Mouse (Mus musculus) CD4-positive naive resting alpha-beta T cell, adult 76 days (primary cell): ENCODE results near the gene Tusc2. TPM values are rescaled to one million over a fixed set of nuclear protein-coding genes. Genes with fewer than 3 reads are reported as not detected.

Experiments
- total RNA-seq: library from RNA; stranded (reverse); gene quantifications from one replicate; pipeline ENCODE4 v1.2.4, GENCODE M21; 2023

The Tusc2 gene
- 13.3 TPM for total RNA-seq

DNA sequence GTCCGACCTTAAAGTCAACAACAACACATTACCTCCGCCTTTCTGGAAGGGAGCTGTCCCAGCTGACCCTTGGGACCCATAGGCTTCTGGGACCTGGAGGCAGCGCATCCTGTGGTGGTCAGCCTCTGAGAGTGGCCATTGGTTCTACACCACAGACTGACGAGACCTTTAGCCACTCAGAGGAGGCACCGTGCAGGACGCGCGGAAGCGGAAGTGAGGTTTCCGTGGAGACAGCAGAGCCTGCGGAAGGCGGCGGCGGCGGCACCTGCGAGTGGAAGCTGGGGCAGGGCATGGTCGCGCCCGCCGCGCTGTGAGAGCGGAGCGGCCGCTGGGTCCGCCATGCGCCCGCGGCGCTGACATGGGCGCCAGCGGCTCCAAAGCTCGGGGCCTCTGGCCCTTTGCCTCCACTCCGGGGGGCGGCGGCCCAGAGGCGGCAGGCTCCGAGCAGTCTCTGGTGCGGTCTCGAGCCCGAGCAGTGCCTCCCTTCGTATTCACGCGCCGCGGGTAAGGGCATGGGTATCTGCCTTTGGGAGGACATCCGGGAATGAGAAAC lies at the start of gene Tusc2:
Tusc2 (plus strand) TSS at position 227 of the 553 bp plus-strand sequence.

DNA sequence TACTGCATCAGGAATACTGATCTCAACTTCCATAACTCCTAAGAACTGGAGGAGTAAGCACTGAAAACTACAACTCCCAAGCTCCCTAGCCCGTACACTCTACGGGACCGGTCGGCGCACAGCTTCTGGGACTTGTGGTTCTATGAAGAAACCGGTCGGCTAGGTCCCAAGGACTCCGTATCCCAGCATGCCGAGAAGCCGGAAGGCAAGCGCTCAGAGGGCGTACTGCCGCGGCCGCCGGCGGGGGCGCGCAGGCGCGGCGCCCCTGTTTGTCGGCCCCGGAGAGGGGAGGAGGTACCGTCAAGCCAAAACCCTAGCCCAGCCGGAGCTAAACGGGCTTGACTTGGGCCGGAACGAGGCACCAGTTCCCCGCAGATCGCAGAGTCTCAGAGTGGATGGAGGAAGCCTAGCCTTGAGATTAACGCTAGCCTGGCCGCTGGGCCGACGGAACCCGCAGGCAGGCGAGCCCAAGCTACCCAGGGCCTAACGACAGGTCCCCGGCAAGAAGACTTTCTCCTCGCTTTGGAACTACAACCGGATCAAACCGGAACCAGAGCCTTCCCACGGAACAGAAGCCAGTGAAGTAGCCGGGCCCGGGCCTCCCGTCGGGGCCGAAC lies 29.2 kb upstream of the Tusc2 start, which contains the start of gene Tmem115:
Tmem115 (plus strand) TSS at position 155 of the 617 bp plus-strand sequence.

DNA sequence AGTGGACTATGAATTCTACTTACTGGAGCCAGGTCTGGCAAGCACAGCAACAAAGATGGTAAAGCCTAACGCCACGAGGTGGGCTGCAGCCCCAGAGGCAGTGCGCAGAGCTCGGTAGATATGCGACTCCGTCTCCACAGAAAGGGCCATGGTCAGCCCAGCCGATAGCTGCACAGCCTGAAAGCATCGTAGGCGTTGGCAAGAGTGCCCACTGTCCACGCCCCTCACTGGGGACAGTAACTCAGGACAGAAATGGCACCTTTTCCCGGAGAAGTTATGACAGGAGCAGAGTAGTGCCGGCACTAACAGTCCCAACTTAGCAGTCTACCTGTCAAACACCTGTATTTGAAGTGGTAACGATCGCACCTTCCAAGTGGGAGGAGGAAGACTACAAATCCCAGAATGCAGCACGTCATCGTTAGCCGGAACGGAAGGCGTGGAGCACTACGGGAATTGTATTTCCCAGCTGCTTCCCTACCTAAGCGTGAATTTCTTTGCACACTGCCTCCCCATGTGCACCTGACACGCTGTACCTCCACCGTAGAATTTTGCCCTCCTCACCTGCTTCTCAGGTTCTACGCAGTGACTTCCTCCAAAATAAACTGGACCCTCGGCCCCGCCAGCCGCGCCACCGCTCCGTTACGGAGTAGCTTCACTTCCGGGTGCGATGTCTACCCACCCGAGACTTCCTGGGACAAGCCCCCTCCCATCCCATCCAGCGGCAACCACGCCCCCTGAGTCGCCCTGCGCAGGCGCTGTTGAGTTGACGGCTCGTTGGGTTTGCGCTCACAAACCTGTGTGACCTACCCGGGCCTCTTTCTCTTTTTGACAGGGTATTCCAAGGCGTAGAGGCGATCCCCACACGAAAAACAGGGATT lies 21.3 kb upstream of the Tusc2 start, which contains the start of the genes Cyb561d2 and Nprl2:
Cyb561d2 (minus strand) TSS at position 720 of the 878 bp plus-strand sequence.
Nprl2 (plus strand) TSS at position 753 of the 878 bp plus-strand sequence.

DNA sequence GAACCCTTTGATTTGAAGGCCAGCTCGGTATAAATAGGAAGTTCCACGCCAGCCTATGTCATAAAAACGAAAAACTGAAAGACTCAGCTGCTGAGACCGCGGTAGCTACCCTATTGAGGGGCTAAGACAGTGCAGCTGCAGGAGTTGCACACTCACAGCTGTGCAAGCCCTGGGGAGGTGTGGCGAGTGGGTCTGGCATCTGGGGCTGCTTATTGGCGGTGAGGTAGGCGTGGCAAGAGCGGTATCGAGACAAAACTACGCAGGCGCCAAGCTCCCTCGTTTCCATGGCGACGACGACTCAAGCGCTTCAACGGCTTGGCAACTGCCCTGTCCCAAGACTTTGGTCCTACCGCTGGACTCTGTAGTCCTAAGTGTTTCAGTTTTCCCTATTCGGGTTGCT lies 16.0 kb upstream of the Tusc2 start, which contains the start of gene Zmynd10:
Zmynd10 (plus strand) TSS at position 273 of the 400 bp plus-strand sequence.

DNA sequence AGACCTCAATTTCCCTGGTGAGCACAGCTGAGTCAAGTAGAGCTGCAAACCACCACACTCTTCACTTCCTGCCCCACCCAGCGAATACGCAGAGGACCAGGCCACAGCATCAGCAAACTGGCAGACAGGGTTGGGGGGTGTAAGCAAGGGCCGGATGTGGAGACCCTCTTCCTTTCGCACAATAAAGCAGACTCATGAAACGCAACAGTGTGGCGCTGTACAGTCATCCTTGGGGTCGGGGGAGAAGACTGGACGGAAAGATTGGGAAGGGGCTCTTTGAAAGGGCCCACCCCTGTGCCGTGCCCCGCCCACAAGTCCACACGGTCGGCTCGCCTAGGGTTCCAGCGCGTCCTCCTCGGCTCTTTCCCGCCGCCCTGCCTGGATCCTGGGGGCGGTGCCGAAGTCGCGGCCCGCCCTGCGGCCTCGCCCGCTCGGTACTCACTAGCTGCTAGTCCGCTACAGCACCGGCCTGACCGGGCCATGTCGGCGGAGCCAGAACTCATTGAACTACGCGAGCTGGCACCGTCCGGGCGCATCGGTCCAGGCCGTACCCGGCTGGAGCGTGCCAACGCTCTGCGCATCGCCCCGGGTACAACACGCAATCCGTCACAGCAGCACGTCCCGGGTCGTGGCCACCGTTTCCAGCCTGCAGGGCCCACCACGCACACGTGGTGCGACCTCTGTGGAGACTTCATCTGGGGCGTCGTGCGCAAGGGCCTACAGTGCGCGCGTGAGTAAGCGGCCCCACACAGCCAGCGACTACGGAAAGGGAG lies 11.8 kb upstream of the Tusc2 start, which contains the start of gene Rassf1:
Rassf1 (plus strand) TSS at position 439 of the 773 bp plus-strand sequence.

DNA sequence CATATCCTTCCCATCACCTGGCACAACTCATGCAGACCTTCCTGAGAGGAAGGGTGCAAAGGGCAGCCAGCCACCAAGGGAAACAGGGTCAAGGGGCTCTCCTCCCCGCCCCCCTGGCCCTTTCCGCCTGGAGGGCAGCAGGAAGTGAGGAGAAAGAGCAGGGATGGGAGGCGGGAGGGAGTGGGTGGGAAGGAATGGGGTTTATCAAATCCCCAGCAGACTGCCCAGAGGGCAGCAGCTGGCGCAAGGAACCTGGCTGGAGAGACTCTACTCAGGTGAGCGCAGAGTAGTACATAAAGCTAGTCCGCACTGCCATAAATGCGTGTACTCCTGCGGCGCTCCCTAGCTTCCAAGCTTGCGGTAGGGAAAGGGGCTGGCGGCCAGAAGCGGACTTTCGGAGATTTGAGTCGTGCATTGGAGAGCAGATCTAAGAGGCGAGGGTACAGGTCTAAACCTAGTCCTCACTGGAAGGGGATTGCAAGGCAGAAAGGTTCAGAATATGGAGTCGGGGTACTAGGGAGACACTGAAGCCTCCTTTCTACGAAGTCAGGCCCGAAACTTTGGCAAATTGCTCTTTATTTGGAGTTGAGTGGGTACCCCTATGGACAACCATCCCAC lies 4.8 kb downstream of the Tusc2 start, which contains the start of gene Hyal2:
Hyal2 (plus strand) TSS at position 244 of the 618 bp plus-strand sequence.

DNA sequence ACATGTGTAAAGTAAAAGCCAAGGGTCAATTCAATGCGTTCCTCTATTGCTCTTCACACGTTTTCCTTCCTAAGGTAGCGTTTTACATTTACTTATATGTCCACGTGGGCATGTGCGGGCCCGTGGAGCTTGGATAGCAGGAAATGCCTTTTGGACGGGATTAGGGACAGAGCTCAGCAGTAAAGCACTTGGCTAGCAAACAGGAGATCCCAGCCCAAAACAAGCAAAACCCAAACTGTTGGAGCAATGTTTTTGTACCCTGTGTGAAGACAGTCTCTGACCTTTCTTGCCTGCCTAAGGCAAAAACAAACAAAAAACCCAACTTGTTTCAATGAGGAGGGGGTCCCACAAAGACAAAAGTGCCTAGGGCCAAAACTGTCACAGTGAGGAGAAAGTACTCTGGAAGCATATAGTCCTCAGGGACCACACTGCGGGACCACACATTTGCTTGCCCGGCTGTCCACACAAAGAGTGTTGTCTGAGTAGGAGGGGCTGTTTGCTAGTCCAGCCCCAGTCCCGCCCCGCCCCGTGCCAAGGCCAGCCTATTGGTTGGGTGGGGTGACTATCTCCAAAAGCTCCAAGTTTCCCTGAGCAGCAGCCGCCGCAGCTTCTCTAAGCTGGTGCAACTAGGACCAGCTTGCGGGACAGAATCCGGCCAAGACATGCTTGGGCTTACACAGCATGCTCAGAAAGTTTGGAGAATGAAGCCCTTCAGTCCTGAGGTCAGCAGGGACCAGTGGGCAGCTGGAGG lies 13.5 kb downstream of the Tusc2 start, which contains the start of gene Hyal1:
Hyal1 (plus strand) TSS at position 571 of the 751 bp plus-strand sequence.

DNA sequence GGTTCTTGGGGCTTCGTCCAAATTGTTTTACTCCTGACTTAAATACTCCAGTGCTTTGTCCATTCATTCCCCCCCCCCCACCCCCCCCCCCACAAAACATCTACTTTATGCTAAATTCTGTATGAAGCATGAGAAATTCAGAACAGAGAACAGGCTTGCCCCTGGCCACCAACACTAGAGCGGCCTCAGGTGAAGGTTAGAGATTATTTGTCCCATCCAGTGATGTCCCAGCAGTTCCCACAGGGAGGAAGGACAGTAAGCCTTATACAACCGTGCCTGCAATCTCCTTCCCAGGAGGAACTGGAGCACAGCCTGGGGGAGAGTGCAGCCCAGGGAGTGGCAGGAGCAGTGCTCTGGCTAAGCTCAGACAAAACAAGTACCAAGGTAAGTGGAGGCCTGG lies 15.5 kb downstream of the Tusc2 start, which contains the start of gene Naa80:
Naa80 (plus strand) TSS at position 301 of the 400 bp plus-strand sequence.

DNA sequence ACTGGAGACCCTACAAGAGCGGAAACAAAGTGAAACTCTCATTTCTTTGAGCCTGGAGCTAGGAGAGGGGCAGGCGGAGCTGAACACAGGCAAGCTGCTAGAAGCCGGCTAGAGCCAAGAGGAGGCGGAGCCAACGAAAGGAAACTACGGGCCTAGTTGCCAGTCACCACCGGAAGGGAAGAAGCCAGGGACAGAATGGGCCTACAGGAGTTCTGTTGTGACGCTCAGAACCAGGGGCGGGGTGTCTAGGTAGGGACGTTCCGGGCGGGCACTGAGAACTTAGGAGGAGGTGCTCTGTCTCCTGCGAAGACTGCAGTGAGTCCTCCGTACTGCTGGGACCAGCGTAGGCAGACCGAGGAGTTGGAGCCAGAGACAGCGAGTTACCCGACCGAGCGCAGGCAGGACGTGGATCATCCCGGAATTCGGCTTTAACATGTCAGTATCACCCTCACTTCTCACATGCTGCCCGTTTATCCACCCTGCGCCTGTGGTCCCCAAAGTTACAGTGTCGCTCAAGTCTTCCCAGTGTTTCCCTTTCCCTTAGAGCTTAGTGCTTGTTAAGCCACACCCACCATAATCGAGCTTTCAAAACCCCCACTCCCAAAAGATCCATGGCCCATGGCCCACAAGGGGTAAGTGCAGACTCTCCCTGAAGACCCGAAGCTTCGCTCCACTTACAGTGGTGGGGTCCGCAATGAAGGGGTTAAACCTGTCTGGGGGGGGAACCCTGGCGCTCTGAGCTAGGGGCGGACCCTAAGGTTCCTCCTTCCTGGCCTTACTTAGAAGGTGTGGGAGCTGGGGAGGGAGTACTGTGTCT lies 17.7 kb downstream of the Tusc2 start, which contains the start of gene Hyal3:
Hyal3 (plus strand) TSS at position 318 of the 817 bp plus-strand sequence.

DNA sequence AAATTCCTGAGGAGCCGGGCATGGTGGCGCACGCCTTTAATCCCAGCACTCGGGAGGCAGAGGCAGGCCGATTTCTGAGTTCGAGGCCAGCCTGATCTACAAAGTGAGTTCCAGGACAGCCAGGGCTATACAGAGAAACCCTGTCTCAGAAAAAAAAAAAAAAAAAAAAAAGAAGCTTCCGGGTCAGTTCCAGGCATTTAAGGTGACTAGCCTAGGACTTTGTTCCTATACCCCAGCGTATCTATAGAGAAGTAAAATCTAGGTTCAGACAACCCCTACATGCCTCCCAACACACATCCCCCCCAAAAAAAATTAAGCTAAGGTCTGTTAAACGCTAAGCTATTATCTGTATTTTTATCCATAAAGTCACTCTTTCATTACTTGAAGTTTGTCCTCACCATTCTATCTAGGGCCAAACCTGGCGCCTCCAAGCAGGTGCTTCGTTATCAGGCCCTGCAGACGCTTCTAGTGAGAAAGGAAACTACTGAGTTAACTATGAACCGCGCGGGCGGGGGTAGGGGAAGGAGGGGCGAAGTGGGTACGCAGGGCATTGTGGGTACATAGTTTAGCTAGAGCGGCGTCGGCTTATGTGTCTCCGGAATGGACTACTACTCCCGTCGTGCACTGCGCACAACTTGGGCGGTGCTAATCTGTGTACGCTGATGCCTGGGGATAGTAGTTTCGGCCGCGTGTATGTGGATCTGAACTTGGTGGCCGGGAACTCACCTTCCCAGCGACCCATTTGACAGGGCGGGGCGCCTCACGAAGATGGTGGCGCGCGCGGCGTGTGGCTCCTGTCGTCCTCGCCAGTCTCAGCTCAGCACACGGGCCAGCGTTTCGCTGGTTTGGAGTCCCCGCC lies 24.1 kb downstream of the Tusc2 start, which contains the start of gene Ifrd2:
Ifrd2 (plus strand) TSS at position 669 of the 859 bp plus-strand sequence.

DNA sequence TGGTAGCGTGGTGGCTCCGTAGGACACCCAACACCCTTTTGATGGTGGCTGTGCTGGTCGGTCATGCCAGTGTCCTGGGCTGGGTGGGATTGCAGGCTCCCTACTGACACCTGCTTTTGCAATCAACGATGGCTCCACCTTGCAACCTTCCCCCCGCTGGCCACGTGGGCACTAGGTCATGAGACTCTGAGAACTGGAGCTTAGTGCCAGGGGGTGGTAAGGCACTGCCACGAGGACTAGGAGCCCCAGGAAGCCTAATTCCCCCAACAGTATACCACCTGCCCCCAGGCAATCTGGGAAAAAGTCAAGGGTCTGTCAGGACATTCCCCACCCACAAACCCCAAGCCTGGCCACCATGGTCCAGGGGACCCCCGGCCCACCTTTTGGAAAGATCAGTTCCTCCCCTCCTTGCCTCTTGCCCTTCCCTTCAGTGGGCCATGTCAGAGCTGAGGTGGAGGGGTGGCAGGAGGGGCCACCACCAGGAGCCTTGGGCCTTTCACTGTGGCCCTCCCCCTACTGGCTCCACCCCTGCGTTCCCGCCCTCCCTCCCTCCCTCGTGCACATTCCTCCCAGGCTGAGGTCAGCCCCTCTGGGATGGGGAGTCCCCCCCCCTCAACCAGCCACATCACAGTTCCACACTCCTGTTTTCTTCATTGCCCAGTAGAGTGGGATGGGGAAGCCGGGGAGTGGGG lies 45.8 kb downstream of the Tusc2 start, which contains the start of gene Sema3b:
Sema3b (minus strand) TSS at position 489 of the 692 bp plus-strand sequence.

Other genes with a start within 250 kb of the Tusc2 start
- 7.8 TPM for gene Hemk1, start 224.9 kb upstream of the Tusc2 start, total RNA-seq
- 0.41 TPM for gene 6430571L13Rik, start 222.7 kb upstream of the Tusc2 start, total RNA-seq
- 0.70 TPM for gene Cacna2d2, start 163.6 kb upstream of the Tusc2 start, total RNA-seq
- gene Tmem115, start 29.3 kb upstream of the Tusc2 start, total RNA-seq, result 24.4 TPM
- gene Cyb561d2, start 21.1 kb upstream of the Tusc2 start, total RNA-seq, result 16.0 TPM
- gene Nprl2, start 21.0 kb upstream of the Tusc2 start, total RNA-seq, result 18.9 TPM
- 1.2 TPM for gene Zmynd10, start 16.0 kb upstream of the Tusc2 start, total RNA-seq
- gene Rassf1, start 11.7 kb upstream of the Tusc2 start, total RNA-seq, result 74.0 TPM
- 2.3 TPM for gene Hyal2, start 4.7 kb downstream of the Tusc2 start, total RNA-seq
- 2.1 TPM for gene Hyal1, start 13.7 kb downstream of the Tusc2 start, total RNA-seq
- 9.5 TPM for gene Naa80, start 15.6 kb downstream of the Tusc2 start, total RNA-seq
- 1.3 TPM for gene Hyal3, start 17.6 kb downstream of the Tusc2 start, total RNA-seq
- 19.8 TPM for gene Ifrd2, start 24.4 kb downstream of the Tusc2 start, total RNA-seq
- 0.15 TPM for gene Sema3b, start 46.0 kb downstream of the Tusc2 start, total RNA-seq
- 430 TPM for gene Gnai2, start 72.1 kb downstream of the Tusc2 start, total RNA-seq
- not detected for gene Slc38a3, start 106.3 kb downstream of the Tusc2 start, total RNA-seq
- 2.1 TPM for gene Gnat1, start 116.5 kb downstream of the Tusc2 start, total RNA-seq
- 1.3 TPM for gene Sema3f, start 147.2 kb downstream of the Tusc2 start, total RNA-seq
- gene Rbm5, start 207.7 kb downstream of the Tusc2 start, total RNA-seq, result 249 TPM